Mouse (Mus musculus) hindbrain, embryonic 10.5 days (tissue): ENCODE data around the gene Tspan12. TPM values are rescaled to one million over a fixed set of nuclear protein-coding genes. Genes with fewer than 3 reads are reported as not detected.

ENCODE experiments used
- DNase-seq: peaks from one replicate; pipeline ENCODE4 v3.0.0-alpha.2; 2017; ENCODE audit warnings: low spot score
- H3K27ac ChIP-seq: fragments of 300-500 bp; sonication (generic); 2 replicates; pipeline ENCODE4 v1.5.1; 2016; ENCODE audit warnings: mild to moderate bottlenecking, moderate library complexity
- H3K27me3 ChIP-seq: fragments of 300-500 bp; sonication (generic); 2 replicates; pipeline ENCODE4 v1.6.1; 2016; ENCODE audit warnings: mild to moderate bottlenecking; ENCODE audit not compliant: poor library complexity, insufficient read depth, severe bottlenecking
- H3K36me3 ChIP-seq: fragments of 300-500 bp; sonication (generic); 2 replicates; pipeline ENCODE4 v1.6.1; 2016; ENCODE audit warnings: mild to moderate bottlenecking, moderate library complexity
- H3K4me1 ChIP-seq: fragments of 300-500 bp; sonication (generic); replicated peaks from 2 replicates; pipeline ENCODE4 v1.6.1; 2016; ENCODE audit warnings: mild to moderate bottlenecking
- H3K4me3 ChIP-seq: fragments of 300-500 bp; sonication (generic); 2 replicates; pipeline ENCODE4 v1.5.1; 2016; ENCODE audit warnings: mild to moderate bottlenecking, moderate library complexity
- H3K9me3 ChIP-seq: fragments of 300-500 bp; sonication (generic); 2 replicates; pipeline ENCODE4 v1.6.1; 2016; ENCODE audit warnings: mild to moderate bottlenecking, moderate library complexity
- WGBS: fragments of 180-500 bp; shearing (Covaris S2); methylation state at CpG from one replicate; pipeline ENCODE4 v1.1.7; 2016; 5-methylcytosine and 5-hydroxymethylcytosine counted together
- polyA plus RNA-seq: library from polyadenylated mRNA; unstranded; fragments of >200 nt; fragmentation: Nextera tagmentation; extraction: Ambion mirVana; gene quantifications from 2 replicates; pipeline ENCODE4 v1.2.1, GENCODE M21; 2016

Tspan12 gene
- polyA plus RNA-seq, 1 experiment from 2014 or later: 59.7 TPM

DNA sequence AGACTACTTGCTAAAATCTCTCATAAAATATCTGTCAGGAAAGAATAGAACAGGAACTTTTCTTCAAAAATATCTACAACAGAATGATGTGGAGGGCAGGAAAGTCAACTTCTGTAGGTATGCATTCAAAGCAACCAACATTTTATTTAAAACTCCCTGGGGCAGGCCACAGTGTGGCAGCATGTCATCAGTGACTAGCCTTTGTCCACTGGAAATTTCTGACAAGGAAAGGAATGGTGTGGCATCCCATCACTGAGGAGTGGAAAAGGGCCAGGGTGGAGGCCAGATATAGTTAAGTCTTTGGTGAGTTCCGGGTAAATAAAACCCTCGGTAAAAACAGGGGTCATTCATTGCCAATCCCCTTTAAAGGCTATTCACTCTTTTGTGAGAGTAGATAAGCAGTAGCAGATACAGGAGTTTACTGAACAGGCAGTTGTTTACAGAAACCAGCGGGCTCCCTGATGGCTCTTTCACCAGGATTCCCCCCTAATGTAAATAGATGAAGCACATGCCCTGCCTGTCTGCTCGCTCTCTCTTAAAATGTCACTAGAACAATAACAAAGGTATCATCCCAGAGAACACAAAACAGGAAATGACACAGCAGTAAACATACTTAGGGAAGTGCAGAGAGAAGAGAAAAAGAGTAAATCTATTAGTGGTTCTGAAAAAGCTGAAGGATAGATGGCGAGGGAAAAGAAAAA, 34.1 kb downstream of the Tspan12 start:
- no peaks in the 10 kb centered on the region for H3K4me1 ChIP-seq
- no peak overlapping the region for H3K4me3 ChIP-seq
- DNase-seq: no peak
- WGBS: 29% methylated on average over 5 of the region's 5 CpGs
- peaks cover 34% of the 10 kb centered on the region for H3K36me3 ChIP-seq
- H3K9me3 ChIP-seq: peaks cover 4% of the 10 kb centered on the region; the same call in 1 of the 2 replicates
- no peaks in the 10 kb centered on the region for H3K27me3 ChIP-seq
- H3K27ac ChIP-seq: no peak overlapping the region

DNA sequence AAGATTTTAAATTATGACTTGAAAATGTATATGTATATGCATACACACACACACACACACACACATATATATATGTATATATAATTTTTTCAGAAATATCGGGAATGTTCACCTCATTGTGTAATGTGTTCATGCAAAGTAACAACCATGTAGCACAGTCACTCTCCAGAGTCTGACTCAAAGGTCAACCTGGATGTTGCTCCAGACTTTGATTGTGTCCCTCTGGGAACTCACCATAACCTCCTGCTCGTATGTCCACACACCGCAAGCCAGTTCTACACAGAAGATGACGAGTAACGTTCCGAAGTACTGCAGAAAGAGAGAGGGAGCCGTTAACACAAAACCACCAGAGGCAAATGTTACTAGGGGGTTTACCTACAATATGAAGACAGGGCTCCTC, 46.3 kb downstream of the Tspan12 start:
- Histone ChIP-seq H3K9me3 (no peaks in the 10 kb centered on the region), H3K4me1 (no peaks in the 10 kb centered on the region), H3K36me3 (peaks cover 29% of the 10 kb centered on the region), H3K27me3 (no peaks in the 10 kb centered on the region), H3K27ac (no peak overlapping the region), H3K4me3 (no peak overlapping the region)
- WGBS: 92% methylated on average over 7 of the region's 7 CpGs
- DNase-seq: no peak

DNA sequence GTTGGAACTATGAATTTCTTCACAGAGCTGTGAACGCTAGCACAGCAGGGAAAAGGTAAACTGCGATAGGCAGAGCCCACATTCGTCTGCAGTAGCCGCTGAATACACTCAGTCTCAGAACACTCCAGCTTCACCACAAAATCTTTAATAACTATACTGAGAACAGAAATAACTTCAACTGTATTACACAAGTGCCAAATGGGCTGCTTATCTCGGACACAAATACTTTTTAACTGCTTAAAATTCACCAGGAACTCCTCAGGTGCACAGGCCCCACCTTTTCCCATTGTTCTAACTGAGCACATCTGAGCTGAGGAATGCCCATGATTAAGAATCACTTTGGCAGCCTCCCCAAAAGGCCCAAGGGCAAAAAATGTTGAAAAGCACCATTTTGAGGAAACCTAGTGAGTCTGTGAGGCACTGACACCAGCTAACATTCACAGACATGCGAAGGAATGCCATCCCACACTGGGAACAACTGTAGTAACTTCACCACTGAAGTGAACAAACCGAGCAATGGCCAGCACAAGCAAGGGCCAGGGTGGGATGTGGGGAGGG, 47.2 kb downstream of the Tspan12 start:
- Histone ChIP-seq H3K27me3 (no peaks in the 10 kb centered on the region), H3K4me1 (no peaks in the 10 kb centered on the region), H3K36me3 (peaks cover 38% of the 10 kb centered on the region), H3K27ac (no peak overlapping the region), H3K9me3 (peaks cover 3% of the 10 kb centered on the region; the same call in 1 of the 2 replicates), H3K4me3 (no peak overlapping the region)
- DNase-seq: no peak
- 76% methylated on average over 7 of the region's 7 CpGs for WGBS

DNA sequence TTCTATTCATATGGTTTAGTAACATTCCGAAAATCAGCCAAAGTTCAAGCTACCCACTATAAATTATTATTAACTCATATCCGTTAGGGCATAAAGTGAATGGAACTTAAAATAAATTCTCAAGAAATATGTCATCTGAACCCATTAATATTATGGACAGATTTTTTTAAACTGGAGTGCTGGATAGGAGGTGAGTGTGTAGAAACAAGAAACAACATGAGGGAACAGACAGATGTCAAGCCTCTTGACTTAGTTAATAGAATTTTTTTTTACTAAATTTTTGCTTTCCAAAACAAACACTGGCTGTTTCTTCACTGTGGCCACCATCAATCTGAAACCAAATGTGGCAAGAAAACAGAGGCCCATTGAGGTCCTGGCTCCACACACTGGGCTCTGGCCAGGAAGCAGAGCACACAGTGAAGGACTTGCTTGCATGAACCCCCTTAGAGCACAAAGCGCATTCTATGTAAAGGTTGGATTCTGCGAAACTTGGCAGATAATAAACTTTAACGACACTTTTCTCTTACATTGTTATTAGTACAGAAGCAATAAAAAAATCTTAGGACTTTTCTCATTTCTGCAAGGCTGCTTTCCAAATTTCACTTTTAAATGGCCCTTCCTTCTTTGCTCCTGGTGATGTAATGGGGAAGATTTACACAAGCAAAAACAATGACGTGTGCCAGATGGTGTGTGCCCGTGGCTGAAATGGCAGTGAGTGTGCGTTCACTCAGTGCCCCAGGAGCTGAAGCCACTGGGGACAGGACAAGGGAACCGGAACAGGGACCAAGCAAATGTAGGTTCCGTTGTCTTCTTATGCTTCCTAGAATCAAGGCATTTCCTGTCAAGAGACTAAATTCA, 48.6 kb downstream of the Tspan12 start:
- H3K36me3 ChIP-seq: peaks cover 50% of the 10 kb centered on the region
- H3K27ac ChIP-seq: no peak overlapping the region
- no peaks in the 10 kb centered on the region for H3K27me3 ChIP-seq
- WGBS: 89% methylated on average over 10 of the region's 10 CpGs
- DNase-seq: no peak
- H3K4me1 ChIP-seq: no peaks in the 10 kb centered on the region
- H3K9me3 ChIP-seq: peaks cover 3% of the 10 kb centered on the region; the same call in 1 of the 2 replicates
- no peak overlapping the region for H3K4me3 ChIP-seq

DNA sequence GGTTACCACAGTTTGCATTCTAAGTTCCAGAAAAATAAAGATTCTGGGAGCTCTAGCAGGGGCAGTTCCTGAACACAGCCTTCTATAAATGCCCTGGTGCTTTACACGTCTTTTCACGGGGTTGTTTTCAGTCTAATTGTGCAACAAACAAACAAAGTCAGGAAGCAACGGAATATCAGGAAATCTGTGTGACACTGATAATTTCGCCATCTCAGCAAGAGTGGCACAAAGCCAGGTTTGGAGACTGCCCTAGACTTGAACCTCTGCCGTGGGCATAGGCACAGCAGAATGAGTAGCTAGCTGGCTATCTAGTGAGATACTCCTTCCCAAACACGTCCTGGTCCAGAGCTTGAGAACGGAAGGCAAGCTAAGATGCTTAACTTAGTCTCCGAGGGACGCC, 53.7 kb downstream of the Tspan12 start:
- Histone ChIP-seq H3K9me3 (peaks cover 3% of the 10 kb centered on the region; the same call in 1 of the 2 replicates), H3K36me3 (peaks cover 39% of the 10 kb centered on the region), H3K27ac (no peak overlapping the region), H3K4me1 (no peaks in the 10 kb centered on the region), H3K4me3 (no peak overlapping the region), H3K27me3 (no peaks in the 10 kb centered on the region)
- WGBS: 92% methylated on average over 9 of the region's 9 CpGs
- DNase-seq: no peak

DNA sequence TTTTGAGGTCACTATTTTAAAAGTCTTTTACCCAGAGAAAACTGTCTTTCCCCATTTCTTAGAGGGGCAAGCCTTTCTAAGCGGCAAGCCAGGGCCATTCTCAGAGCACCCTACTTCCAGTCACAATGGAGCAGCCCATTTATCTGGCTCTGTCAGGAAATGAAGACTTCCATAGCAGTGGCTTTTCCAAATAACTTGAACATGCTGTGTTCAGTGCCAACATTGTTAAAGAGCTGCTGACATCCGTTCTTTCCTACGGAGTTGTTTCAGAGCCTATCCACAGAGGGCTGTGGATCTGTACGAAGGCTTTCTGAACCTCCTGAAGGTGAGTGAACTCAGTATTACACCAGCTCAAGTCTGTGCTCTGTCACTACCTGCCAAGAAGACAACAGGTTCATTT, 55.2 kb downstream of the Tspan12 start:
- Histone ChIP-seq H3K27ac (no peak overlapping the region), H3K36me3 (peaks cover 44% of the 10 kb centered on the region), H3K4me3 (no peak overlapping the region), H3K9me3 (peaks cover 3% of the 10 kb centered on the region; the same call in 1 of the 2 replicates), H3K4me1 (no peaks in the 10 kb centered on the region), H3K27me3 (no peaks in the 10 kb centered on the region)
- WGBS: 94% methylated on average over 4 of the region's 4 CpGs
- DNase-seq: no peak

DNA sequence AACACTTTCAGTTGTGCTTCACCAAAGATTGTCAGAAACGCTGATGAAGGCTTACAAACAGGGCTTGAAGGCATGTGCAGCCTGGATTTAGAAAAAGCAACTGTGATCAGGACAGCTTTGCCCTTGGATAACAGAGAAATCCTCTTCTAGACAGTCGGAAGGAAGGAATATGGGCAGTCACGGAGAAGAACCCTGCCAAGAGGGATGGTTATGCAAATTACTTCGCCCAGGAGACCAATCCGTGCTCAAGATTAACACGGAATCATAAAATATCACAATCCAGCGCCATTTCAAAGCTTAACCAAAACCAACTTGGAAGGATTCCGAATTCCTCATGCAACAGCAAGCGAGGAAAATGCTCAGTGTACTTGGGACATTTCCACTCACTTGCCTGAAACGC, 55.9 kb downstream of the Tspan12 start:
- WGBS: 91% methylated on average over 10 of the region's 10 CpGs
- H3K9me3 ChIP-seq: peaks cover 3% of the 10 kb centered on the region; the same call in 1 of the 2 replicates
- no peak for DNase-seq
- no peaks in the 10 kb centered on the region for H3K27me3 ChIP-seq
- H3K4me3 ChIP-seq: no peak overlapping the region
- H3K4me1 ChIP-seq: no peaks in the 10 kb centered on the region
- H3K27ac ChIP-seq: no peak overlapping the region
- peaks cover 44% of the 10 kb centered on the region for H3K36me3 ChIP-seq

DNA sequence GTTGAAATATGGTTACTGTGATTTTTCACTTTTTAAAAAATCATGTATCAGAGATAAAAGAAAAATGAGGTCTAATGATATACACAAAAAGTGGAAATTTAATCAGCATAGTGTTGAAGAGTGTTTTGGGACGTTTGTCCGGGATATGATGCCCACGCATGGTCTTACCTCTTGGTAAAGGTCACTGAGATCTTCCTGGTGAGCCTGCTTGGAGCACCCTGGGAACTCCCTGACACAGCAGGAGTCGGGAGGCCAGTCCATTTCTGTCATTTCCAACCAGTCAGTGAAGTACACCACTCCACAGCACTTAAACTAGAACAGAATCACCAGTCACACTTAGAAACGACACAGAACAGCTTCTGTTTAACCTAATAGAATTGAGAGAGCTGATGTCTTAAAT, 56.9 kb downstream of the Tspan12 start:
- 84% methylated on average over 5 of the region's 5 CpGs for WGBS

DNA sequence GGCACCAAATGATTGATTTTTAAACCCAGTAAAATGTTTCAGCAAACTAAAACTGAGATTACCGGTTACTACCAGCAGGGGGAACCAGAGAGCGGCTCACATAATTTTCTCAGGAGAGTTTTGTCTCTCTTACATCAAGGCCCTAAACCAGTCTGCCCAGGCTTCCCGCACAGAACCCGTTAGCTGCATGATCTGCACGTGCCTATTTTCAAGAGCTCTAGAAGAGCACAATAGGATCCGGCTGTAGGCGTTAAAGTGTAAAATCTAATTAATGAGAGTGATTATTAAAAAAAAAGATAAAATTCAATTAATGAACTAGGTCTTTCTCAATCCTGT, 57.3 kb downstream of the Tspan12 start:
- peaks cover 34% of the 10 kb centered on the region for H3K36me3 ChIP-seq
- peak; percentile 66 for DNase-seq
- no peaks in the 10 kb centered on the region for H3K9me3 ChIP-seq
- no peak overlapping the region for H3K4me3 ChIP-seq
- H3K27me3 ChIP-seq: no peaks in the 10 kb centered on the region; the same call in 1 of the 2 replicates
- H3K27ac ChIP-seq: no peak overlapping the region
- no peaks in the 10 kb centered on the region for H3K4me1 ChIP-seq
- WGBS: 10% methylated on average over 7 of the region's 7 CpGs

More for the DNA sequence above, 56.9 kb downstream of the Tspan12 start:
- H3K4me1 ChIP-seq: no peaks in the 10 kb centered on the region
- no peaks in the 10 kb centered on the region for H3K9me3 ChIP-seq
- H3K4me3 ChIP-seq: no peak overlapping the region
- H3K27me3 ChIP-seq: no peaks in the 10 kb centered on the region; the same call in 1 of the 2 replicates
- peaks cover 38% of the 10 kb centered on the region for H3K36me3 ChIP-seq
- H3K27ac ChIP-seq: no peak overlapping the region
- no peak for DNase-seq

DNA sequence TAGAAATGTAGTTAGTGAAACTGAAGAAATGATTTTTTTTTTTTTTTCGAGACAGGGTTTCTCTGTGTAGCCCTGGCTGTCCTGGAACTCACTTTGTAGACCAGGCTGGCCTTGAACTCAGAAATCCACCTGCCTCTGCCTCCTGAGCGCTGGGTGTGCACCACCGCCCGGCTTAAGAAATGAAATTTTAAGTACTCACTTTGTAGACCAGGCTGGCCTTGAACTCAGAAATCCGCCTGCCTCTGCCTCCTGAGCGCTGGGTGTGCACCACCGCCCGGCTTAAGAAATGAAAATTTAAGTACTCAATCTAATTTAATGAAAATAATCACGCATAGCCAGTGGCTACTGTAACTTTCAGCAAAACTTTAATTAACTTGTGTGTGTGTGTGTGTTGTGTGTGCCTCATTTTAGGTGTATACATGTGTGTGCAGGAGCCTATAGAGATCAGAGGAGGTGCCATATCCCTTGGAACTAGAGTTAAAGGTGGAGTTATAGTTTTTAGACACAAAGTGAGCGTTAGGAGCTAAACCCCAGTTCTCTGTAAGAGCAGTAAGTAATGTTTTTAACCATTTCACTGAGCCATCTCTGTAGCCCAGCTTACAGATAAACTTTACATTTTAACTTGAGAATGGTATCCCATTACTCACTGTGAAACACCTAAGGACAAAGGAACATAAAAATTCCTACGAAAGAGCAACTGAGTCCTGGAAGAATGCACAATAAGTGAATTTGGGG, 57.8 kb downstream of the Tspan12 start:
- H3K27ac ChIP-seq: no peak overlapping the region
- WGBS: 82% methylated on average over 11 of the region's 11 CpGs
- H3K4me3 ChIP-seq: no peak overlapping the region
- no peak for DNase-seq
- H3K27me3 ChIP-seq: no peaks in the 10 kb centered on the region; the same call in 1 of the 2 replicates
- no peaks in the 10 kb centered on the region for H3K4me1 ChIP-seq
- H3K36me3 ChIP-seq: peaks cover 29% of the 10 kb centered on the region
- no peaks in the 10 kb centered on the region for H3K9me3 ChIP-seq

DNA sequence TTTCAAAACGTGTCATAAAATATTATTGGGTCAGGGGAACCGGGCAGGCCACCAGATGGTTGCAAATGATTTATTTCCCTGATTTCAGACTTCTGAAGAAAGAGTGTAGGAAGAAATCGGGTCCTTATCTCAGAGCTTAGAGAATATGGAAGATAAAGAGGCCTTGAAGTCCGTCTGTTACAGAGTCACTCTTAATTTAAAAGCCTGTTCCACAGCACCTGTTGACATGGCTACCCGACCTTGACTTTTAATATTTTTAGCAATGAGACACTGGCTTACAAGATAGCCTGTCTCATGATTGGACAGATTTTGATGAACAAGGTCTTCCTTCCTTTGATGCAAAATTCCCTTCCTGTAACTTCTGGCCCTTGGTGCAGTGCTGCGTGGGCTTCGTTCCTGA, 61.0 kb downstream of the Tspan12 start:
- H3K27me3 ChIP-seq: no peaks in the 10 kb centered on the region; the same call in 1 of the 2 replicates
- no peak overlapping the region for H3K4me3 ChIP-seq
- H3K9me3 ChIP-seq: no peaks in the 10 kb centered on the region
- H3K27ac ChIP-seq: no peak overlapping the region
- DNase-seq: no peak
- WGBS: 89% methylated on average over 7 of the region's 7 CpGs
- 0 out of 2 replicates have a peak, but pooled peaks cover 8% of the 10 kb centered on the region for H3K4me1 ChIP-seq
- peaks cover 8% of the 10 kb centered on the region; the same call in 1 of the 2 replicates for H3K36me3 ChIP-seq

DNA sequence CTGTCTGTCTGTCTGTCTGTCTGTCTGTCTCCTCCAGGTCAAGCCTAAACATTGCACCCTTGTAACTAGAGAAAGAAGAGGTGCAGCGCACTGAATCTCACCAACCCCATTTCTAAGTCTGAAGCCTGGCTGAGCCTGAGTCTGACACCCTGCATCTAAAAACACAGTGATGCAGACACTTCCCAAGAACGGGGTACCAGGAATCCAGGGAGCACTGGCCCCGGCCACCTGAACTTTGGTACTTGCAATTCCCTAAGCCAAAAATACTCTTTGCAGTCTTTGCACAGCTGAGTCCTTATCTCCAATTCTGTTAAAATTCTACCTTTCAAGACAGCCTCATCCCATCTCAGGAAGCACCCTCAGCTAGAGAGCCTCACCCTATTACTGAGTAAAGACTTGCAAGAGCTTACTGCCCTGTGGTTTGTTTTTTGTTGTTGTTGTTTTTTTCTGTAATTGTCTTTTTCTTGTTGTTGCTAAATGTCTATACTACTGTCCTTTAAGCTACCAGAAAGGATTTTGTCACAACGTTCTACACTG, 61.7 kb downstream of the Tspan12 start:
- H3K36me3 ChIP-seq: peaks cover 7% of the 10 kb centered on the region; the same call in 1 of the 2 replicates
- WGBS: 84% methylated on average over 4 of the region's 4 CpGs
- no peak for DNase-seq
- H3K27me3 ChIP-seq: no peaks in the 10 kb centered on the region; the same call in 1 of the 2 replicates
- H3K27ac ChIP-seq: no peak overlapping the region
- H3K4me3 ChIP-seq: no peak overlapping the region
- H3K9me3 ChIP-seq: no peaks in the 10 kb centered on the region
- 0 out of 2 replicates have a peak, but pooled peaks cover 8% of the 10 kb centered on the region for H3K4me1 ChIP-seq
